Mouse (Mus musculus) spleen, postnatal 36 days (tissue): ENCODE results near the gene Gm45261.

ENCODE experiments used
- DNase-seq, 2 experiments: peaks; one replicate each; pipeline ENCODE4 v3.0.0; 2022; ENCODE audit warnings: low spot score in 2 of 2, mixed read lengths in 1 of 2

Gm45261 gene

DNA sequence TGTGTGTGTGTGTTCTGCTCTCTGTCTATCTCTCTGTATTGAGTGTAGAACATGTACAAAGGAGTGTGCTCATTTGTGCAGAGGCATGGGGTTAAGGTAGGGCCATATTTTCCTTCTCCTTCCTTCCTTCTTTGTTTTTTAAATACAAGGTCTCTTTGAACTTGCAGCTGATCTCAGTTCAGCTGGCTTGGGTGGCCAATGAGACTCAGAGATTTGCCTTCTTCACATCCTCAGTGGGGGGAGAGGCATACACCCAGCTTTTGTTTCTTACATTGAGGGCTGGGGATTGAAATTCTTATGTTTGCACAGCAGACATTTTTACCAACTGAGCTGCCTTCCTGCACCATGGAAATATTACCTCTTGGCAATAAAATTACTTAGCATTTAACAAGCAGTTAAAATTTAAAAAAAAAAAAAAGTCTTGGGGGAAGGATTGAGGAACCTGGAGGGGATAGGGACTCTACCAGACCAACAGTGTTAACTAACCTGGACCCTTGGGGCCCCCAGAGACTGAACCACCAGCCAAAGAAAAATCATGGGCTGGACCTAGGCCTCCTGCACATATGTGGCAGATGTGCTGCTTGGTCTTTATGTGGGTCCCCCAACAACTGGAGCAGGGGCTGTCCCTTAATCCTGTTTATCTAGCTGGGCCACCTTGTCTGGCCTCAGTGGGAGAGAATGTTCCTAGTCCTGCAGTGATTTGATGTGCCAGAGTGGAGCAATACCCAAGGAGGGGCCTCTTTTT lies 50.8 kb downstream of the Gm45261 start:
- no peak for DNase-seq

DNA sequence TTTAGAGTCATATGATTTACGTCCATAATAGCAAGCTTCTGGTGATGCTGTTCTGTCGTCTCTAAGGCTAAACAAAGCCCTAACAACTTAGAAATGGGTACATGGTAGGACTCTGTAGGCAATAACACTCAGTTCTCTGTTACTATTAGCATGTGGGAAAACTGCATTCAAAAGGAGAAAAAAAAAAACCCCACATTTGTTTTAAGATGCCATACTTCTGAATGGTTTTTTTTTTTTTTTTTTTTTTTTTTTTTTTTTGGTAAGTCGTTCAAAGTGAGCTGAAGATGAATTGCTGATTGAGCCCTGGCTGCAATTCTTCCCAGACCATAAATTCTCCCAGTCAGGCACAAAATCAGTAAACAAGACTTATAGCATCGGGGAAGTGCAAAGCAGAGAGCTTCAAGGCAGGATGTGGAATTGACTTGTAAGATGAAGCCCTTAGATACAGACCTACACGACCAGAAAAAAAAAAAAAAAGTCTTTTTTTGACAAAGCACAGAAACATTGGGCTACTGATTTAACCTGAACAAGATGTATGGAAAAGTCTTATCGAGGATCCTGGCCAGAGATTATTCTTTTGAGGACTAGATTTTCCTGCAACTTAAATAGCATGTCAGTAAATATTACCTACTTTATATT lies 51.7 kb downstream of the Gm45261 start:
- DNase-seq, result no peak

DNA sequence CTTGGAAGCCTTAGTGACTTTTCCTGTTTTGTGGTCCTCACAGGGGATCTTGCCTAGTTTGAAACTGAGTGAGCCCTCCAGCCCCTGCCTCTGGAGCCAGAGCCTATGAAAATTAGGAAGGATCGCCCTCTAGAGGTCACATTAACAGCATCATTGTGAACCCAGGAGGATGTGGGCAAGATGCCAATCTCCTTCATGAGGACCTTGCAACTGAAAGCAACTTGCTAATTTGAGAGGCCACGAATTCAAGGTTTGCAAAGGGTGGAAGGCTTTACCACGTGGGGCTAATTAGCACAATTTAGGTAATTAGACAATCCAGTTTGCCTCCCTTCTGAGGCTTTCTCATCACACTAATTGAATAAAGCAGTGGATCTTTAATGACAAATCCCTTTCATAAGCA lies 52.7 kb downstream of the Gm45261 start:
- peak; percentile 65 to 80 for DNase-seq

DNA sequence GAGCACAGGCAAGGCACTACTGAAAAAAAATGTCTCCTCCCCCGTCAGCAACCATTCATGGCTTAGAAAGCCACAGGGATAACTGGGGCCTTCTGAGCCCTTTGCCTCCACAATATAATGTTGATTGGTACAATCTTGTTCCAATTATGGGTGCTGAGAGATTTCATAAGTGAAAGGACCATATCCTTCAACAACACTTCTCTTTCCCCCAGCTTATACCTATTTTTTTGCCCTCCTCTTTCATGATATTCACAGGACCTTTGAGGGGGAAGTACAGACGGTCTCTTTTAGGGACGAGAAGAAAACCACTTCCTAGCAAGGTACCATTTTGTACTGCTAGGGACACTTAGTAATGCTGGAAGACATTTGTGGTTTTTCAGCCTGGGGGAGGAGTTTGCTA lies 57.1 kb downstream of the Gm45261 start:
- DNase-seq, result no peak

DNA sequence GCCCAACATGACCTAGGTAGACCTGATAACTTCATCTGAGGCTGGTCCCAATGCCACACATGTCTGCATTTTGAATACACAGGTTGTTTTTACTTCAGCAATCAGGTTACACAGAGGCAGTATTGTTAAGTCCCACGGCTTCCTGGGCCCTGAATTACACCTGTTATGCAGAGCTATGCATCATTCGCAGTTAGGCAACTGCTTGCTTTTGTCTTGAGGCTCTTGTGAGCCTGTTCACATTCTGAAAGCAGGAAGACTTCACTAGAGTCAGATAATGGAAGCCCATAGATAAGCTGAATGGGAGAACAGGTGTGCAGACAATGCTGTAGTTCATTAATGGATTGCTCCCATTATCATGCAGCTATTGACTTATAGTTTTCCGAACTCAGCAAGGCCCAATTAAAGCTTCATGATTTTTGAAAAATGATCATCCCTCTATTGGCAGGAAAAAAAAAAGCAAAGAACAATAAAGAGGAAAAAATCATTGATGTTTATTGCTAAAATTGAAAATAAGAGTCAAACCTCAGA lies 57.8 kb downstream of the Gm45261 start:
- DNase-seq, result no peak

DNA sequence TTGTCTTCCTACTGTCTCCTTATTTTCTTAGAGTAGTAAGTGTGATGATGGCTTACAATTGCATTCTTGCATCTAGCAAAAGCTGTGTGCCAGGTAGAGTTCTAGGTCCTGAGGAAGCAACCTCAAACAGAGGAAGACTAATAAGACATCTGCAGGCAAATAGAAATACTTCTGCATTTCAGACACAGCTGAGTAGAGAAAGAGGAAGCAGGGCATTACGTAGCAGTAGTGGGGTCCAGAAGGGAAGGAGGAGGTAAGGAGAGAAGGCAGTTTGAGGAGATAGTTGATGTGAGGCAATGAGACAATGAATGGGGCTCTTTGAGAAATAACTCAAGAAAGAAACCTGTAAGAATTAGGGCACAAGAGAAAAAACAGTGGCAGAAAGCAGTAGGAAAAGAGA lies 59.3 kb downstream of the Gm45261 start:
- DNase-seq, result peak; percentile 69 to 75
